Mouse (Mus musculus): ENCODE measurements around the gene Slc26a8. TPM values are rescaled to one million over a fixed set of nuclear protein-coding genes. Genes with fewer than 3 reads are reported as not detected.

Gene Slc26a8
- total RNA-seq, 2 experiments from 2014 or later = 0.38 to 0.50 TPM

DNA sequence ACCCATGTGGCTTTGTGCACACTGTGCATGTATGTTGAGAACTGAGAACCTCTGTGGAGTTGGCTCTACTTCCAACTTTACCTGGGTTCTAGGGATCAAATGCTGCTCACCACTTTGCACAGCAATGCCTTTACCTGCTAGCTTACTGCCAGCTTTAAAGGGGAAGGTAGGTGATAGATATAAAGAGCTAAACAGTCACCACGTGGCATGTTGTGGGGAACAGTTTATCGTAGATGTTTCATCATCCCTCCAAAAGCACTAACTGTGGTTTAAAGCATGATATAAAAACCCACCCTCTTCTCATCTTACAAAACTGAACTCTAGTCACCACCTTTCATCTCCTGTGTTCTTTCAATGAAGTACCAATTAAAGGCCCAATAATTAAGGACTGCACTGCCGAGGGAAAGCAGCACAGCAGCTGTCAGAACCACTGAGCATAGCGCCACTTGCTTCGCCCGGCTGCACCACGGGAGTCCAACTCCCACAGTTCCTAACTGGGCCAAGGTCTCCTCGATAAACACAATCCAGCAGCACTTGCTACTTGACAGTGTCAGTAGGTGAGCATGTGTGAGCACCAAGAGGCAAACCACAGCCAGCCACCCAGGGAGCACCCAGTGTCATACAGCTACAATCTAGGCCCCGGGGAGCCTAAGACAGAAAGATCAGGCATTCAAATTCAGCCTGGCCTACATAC lies 88.3 kb downstream of the Slc26a8 start:
- H3K4me3 ChIP-seq = no peak overlapping the region
- intact Hi-C loops (cut with DNase I) = no loop called here
- no peak overlapping the region for H3K27ac ChIP-seq
- DNase-seq = no peak
- no peak for TF ChIP-seq CTCF (IDR thresholded peaks at IDR 0.05)

GRCm38 (mm10) chr17:28600780-28601179 lies 89.3 kb downstream of the Slc26a8 start:
- TF ChIP-seq CTCF (IDR thresholded peaks at IDR 0.05) = no peak
- no peak for DNase-seq
- intact Hi-C loops (cut with DNase I) = no loop called here
- Histone ChIP-seq H3K4me3 (no peak overlapping the region), H3K27ac (no peak overlapping the region)

DNA sequence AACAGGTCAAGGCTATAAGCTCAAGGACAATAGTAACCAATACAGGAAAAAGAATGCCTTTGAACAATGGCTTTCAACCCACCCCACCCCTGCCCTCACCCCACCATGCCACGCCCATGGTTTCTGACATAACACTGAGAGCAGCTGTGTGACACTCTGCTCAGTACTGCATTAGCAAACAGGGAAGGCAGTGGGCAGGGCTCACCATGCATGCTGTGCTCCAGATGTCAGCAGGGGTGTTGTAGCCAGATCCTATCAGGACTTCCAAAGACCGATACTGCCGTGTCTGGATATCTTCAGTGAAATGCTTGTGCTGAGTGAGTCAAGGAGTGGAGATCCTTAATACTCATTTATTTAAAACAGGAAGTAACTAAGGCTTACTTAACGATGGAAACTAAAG lies 96.1 kb downstream of the Slc26a8 start:
- no peak for DNase-seq
- Histone ChIP-seq H3K4me3 (no peak overlapping the region), H3K27ac (no peak overlapping the region)
- intact Hi-C loops (cut with DNase I) = loop anchor here (10.0 kb wide), 1 partner anchor 51 kb away; no protein-coding TSS in a partner anchor
- no peak for TF ChIP-seq CTCF (IDR thresholded peaks at IDR 0.05)

DNA sequence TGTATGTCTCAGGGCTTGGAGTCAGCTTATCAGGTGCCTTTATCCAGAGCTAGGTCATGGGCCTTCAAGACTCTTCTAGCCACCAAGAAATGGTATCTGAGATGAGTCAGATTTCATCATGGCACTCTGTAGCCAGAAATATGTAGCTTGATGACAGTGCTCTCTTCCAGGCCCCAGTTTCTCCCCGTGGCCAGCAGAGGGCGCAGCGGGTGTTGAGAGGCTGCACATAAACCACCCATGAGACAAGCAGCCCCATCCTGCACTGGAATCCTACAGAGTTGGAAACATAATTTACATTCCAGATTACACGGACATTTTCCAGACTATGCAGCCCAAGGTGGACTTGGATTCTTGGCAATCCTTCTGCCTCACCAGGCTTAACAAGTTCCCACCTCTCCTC lies 97.0 kb downstream of the Slc26a8 start:
- DNase-seq = peak; percentile 78
- intact Hi-C loops (cut with DNase I) = loop anchor here (10.0 kb wide), 1 partner anchor 52 kb away; no protein-coding TSS in a partner anchor
- Histone ChIP-seq H3K27ac (no peak overlapping the region), H3K4me3 (no peak overlapping the region)
- peak; percentile 96 for TF ChIP-seq CTCF (IDR thresholded peaks at IDR 0.05)

DNA sequence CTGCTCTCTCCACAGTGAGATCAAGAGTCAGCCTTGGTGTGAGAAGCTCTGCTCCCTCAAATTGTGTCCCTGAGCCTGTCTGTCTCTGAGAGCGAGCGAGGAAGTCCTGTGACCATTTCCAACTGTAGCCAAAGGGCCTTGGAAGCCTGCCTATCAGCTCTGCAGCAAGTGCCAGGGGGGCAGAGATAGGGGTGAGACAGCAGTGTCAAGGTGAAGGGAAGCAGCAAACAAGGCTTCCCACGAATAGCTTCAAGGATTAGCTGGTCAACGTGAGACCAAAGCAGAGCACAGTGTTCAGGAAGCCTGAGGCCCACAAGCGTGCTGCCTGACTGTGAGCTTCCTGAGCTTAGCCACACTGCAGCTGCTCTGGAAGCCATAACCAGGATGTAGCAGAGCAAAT lies 98.6 kb downstream of the Slc26a8 start:
- Histone ChIP-seq H3K4me3 (no peak overlapping the region), H3K27ac (no peak overlapping the region)
- no peak for TF ChIP-seq CTCF (IDR thresholded peaks at IDR 0.05)
- DNase-seq = no peak
- intact Hi-C loops (cut with DNase I) = loop anchor here (10.0 kb wide), 1 partner anchor 53 kb away; no protein-coding TSS in a partner anchor

GRCm38 (mm10) chr17:28590596-28590995 lies 99.4 kb downstream of the Slc26a8 start:
- intact Hi-C loops (cut with DNase I) = loop anchor here (10.0 kb wide), 1 partner anchor 54 kb away; no protein-coding TSS in a partner anchor
- Histone ChIP-seq H3K4me3 (no peak overlapping the region), H3K27ac (no peak overlapping the region)
- no peak for TF ChIP-seq CTCF (IDR thresholded peaks at IDR 0.05)
- DNase-seq = no peak

- H3K27ac ChIP-seq = no peak overlapping the region
- no peak for TF ChIP-seq CTCF (IDR thresholded peaks at IDR 0.05)
- DNase-seq = no peak
- no peak overlapping the region for H3K4me3 ChIP-seq
- intact Hi-C loops (cut with DNase I) = no loop called here
Measured at GRCm38 (mm10) chr17:28588591-28588990, 101.4 kb downstream of the Slc26a8 start.

Other genes starting within 250 kb of the Slc26a8 start
- 100 to 1,000 TPM; 106 to 153 TPM for gene Fkbp5, start 172.7 kb downstream of the Slc26a8 start, total RNA-seq (2021)
- not detected for gene Armc12, start 159.4 kb downstream of the Slc26a8 start, total RNA-seq (2021)
- not detected for gene Clpsl2, start 140.8 kb downstream of the Slc26a8 start, total RNA-seq (2021)
- not detected for gene Clps, start 129.5 kb downstream of the Slc26a8 start, total RNA-seq (2021)
- not detected for gene Lhfpl5, start 114.6 kb downstream of the Slc26a8 start, total RNA-seq (2021)
- gene Srpk1, start 67.5 kb downstream of the Slc26a8 start, total RNA-seq (2021) = 10 to 100 TPM; 28.0 to 39.7 TPM
- gene Mapk14, start 1.1 kb upstream of the Slc26a8 start, total RNA-seq (2021) = 10 to 100 TPM; 87.8 to 99.6 TPM
- gene AC170998.1, start 35.9 kb upstream of the Slc26a8 start, total RNA-seq (2021) = under 1 TPM; 0.39 to 0.71 TPM
- under 1 TPM in 1 of 2 experiments, not detected in 1; 0.13 TPM for gene Mapk13, start 79.1 kb upstream of the Slc26a8 start, total RNA-seq (2021)
- 10 to 100 TPM; 15.5 to 16.2 TPM for gene Brpf3, start 110.9 kb upstream of the Slc26a8 start, total RNA-seq (2021)
- gene Pnpla1, start 168.2 kb upstream of the Slc26a8 start, total RNA-seq (2021) = not detected
- under 1 TPM in 1 of 2 experiments, not detected in 1; 0.10 TPM for gene 4930539E08Rik, start 225.1 kb upstream of the Slc26a8 start, total RNA-seq (2021)